Mouse (Mus musculus) activated CD4-positive, CD25-positive, alpha-beta regulatory T cell, adult 4 months (primary cell): ENCODE measurements around the gene Asgr2. TPM values are rescaled to one million over a fixed set of nuclear protein-coding genes. Genes with fewer than 3 reads are reported as not detected.
"Not testable (repeated sequence)": the region's sequence is repeated elsewhere in the genome, so short reads cannot be mapped to it uniquely, and the experiment has no call there.

Experiments used
- ATAC-seq: one replicate; pipeline ENCODE4 v1.8.0; 2017
- polyA plus RNA-seq, 2 experiments: library from polyadenylated mRNA; unstranded; fragments of 100-300 nt; shearing (Covaris generic); gene quantifications; one replicate each; pipeline ENCODE4 v1.2.1; 2017

The Asgr2 gene
- polyA plus RNA-seq = not detected

- ATAC-seq = no peak
These were observed at the start of gene Asgr2 for GRCm38 (mm10) chr11:70091986-70092783. Asgr2 (plus strand) TSS chr11:70092644.

- no peak for ATAC-seq
These were observed 48.8 kb upstream of the Asgr2 start for GRCm38 (mm10) chr11:70043665-70044064.

GRCm38 (mm10) chr11:70045435-70045834 lies 47.0 kb upstream of the Asgr2 start:
- ATAC-seq = no peak

GRCm38 (mm10) chr11:70049366-70049765 lies 43.1 kb upstream of the Asgr2 start:
- no peak for ATAC-seq

- ATAC-seq = no peak
These were observed 42.6 kb upstream of the Asgr2 start for GRCm38 (mm10) chr11:70049816-70050215.

GRCm38 (mm10) chr11:70053156-70053555 lies 39.3 kb upstream of the Asgr2 start:
- no peak for ATAC-seq

GRCm38 (mm10) chr11:70053898-70054570 lies 38.4 kb upstream of the Asgr2 start, which contains the start of gene Asgr1:
Asgr1 (plus strand) TSS chr11:70054085.
- ATAC-seq = no peak

GRCm38 (mm10) chr11:70055618-70056214 lies 36.7 kb upstream of the Asgr2 start:
- ATAC-seq = no peak

GRCm38 (mm10) chr11:70057805-70058204 lies 34.6 kb upstream of the Asgr2 start:
- no peak for ATAC-seq

GRCm38 (mm10) chr11:70059930-70060329 lies 32.5 kb upstream of the Asgr2 start:
- ATAC-seq = no peak

GRCm38 (mm10) chr11:70063053-70063452 lies 29.4 kb upstream of the Asgr2 start:
- no peak for ATAC-seq

GRCm38 (mm10) chr11:70066701-70067100 lies 25.7 kb upstream of the Asgr2 start:
- no peak for ATAC-seq

- ATAC-seq = no peak
These were observed 24.2 kb upstream of the Asgr2 start for GRCm38 (mm10) chr11:70068245-70068644.

- no peak for ATAC-seq
These were observed 22.4 kb upstream of the Asgr2 start for GRCm38 (mm10) chr11:70070057-70070456.

- ATAC-seq = not testable (repeated sequence)
These were observed 21.8 kb upstream of the Asgr2 start for GRCm38 (mm10) chr11:70070603-70071002.

GRCm38 (mm10) chr11:70074379-70075071 lies 17.9 kb upstream of the Asgr2 start:
- no peak for ATAC-seq

- ATAC-seq = no peak
These were observed 16.9 kb upstream of the Asgr2 start for GRCm38 (mm10) chr11:70075581-70075980.

GRCm38 (mm10) chr11:70077441-70077840 lies 15.0 kb upstream of the Asgr2 start:
- ATAC-seq = no peak

GRCm38 (mm10) chr11:70079175-70079574 lies 13.3 kb upstream of the Asgr2 start:
- ATAC-seq = no peak

- ATAC-seq = peak; percentile 71
These were observed 12.5 kb upstream of the Asgr2 start for GRCm38 (mm10) chr11:70079928-70080327.

- ATAC-seq = no peak
These were observed 11.4 kb upstream of the Asgr2 start for GRCm38 (mm10) chr11:70080803-70081590.

GRCm38 (mm10) chr11:70084563-70084962 lies 7.9 kb upstream of the Asgr2 start:
- ATAC-seq = no peak
